Mouse (Mus musculus): ENCODE results near the gene Ptprm.

DNA sequence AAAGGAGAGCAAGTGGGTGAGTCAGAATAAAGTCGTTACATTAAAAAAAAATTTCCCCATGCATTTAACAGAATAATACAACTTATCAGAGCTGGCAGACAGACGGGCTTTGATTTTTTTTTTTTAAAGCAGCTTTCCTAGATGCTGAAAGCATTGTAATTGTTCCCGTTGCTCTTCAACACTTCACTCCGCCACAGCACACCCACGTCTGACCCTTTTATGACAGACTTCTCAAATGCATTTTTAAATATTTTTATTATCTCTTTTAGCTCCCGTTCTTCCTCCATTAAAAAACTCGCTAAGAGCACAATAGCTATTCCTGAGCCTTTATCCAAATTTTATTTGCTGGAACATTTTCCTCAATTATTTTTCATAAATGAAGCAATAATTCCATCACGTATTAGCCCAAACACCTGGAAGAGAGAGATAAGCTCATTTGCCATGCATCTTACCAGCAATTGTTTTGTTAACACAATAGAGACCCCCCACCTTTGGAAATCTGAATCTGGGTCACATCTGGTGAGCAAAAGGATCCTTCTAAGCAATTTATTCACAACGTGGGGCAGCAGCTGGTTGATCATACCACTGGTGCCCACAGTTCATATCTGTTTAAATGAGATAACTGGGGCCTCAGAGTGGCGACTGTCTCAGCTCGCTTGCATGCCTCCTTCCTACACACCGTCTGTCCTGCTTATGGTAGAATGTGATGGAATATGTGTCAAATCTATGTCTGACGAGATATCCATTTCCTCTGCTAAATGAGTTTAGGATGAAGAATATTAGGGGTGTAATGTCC is 463.0 kb downstream of the Ptprm start:
- TF ChIP-seq CTCF (IDR thresholded peaks at IDR 0.05; ENCODE audit: low read depth) (no peak), EP300 (IDR thresholded peaks at IDR 0.05; ENCODE audit: low read depth) (no peak)
